Mouse (Mus musculus): ENCODE results near the gene D030056L22Rik.
A peak's percentile ranks its signal among the peaks of the same experiment; 100 is the strongest.

The D030056L22Rik gene

DNA sequence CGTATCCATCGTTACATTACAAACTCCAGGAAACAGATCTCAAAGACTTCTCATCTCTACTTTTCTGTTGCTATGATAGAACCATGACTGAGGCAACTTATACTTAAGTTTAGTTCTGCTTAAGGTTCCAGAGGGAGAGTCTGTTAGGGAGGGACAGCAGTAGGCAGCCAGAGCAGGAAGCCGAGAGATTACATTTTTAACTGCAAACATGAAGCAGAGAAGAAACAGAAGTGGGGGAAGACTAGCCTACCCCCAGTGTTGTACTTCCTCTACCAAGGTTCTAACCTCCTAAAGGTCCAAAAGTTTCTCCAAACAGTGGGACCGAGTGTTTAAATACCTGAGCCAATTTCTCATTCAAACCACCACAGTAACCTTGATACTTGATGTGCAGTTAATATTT lies 22.9 kb downstream of the D030056L22Rik start:
- no peak for DNase-seq (ENCODE audit: low spot score)

DNA sequence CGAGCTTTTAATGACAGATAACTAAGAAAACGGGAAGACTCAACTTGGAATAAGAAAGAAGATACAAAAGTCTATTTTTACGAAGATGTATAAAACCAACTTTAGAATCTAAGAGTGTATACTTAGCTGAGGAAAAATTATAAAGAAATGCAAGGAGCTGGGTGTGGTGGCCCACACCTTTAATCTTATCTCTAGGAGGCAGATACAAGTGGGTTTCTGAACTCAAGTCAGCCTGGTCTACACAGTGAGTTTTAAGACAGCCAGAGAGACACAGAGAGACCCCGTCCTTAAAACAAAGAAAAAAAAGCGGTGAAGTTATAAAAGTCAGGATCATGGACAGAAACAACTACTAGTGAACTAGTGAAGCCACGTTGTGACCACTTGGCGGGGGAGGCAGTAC lies 26.2 kb downstream of the D030056L22Rik start:
- no peak for DNase-seq (ENCODE audit: low spot score)

DNA sequence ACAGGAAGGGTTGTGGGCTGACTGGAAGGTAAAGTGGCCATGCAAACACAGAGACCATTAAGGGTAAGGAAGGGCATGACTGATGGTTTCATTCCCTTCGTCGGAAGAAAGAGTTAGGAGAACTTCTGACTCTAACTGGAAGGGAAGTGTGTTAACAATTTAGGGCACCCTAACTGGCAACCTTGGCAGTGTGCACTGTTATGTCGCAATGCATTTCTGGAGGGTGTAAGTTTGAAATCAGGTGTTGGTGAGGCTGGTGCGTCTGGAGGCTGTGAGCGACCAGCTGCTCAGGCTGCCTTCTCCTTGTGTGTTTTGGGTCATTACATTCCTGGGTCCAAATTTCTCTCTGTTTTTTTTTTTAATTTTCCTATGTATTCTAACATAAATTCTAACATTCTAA lies 31.0 kb downstream of the D030056L22Rik start:
- DNase-seq (ENCODE audit: low spot score), result no peak

DNA sequence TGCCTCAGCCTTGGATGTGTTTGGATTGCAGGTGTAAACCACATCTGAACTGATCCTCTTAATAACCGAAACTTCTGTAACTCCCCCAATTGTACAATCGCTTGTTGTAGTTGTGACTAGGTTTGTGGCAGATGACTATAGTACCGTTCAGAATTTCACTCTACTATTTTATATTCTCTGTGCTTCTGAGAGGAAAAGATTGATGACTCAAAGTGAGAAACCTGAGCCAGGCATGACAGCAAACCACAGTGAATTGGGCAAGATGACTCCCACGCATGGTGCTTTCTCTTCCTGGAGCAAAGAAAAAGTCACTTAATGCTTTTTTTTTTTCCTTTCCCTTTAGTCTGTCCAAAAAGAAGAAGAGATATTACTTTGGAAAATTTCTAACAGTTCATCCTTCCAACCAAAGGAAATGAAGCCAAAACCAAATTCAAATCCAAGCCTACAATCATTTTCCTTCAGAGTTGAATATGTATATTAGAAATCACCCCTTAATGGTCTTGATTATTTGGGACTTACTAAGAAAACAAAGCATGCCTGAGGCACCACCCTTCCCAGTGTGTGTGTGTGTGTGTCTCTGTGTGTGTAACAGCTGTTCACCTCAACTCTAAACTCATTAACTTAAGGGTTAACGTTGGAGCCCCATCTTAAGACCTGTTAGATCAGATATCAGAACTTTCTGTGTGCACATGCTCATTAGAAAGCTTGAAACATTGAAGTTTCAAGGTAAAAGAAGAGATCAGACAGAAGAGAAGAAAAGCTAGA lies 33.8 kb downstream of the D030056L22Rik start:
- DNase-seq (ENCODE audit: low spot score), result no peak

DNA sequence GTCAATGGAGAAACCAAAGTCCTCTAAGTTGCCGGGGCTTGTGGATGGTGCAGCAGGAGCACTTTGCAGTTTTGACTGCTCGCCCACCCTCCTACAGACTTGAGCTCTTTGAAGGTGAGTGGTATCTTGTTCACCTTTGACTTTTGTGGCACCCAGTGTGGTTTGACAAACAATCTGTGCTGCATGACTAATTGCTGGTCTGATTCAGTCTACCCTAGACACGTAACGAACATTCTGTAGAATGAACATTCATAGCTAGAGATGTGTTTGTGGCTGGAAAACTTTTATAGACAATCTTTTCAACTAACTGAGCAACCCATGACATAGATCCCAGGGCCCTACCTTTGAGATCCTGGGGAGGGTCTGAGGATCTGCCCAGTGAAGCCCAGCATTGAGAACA lies 34.4 kb downstream of the D030056L22Rik start:
- no peak for DNase-seq (ENCODE audit: low spot score)

DNA sequence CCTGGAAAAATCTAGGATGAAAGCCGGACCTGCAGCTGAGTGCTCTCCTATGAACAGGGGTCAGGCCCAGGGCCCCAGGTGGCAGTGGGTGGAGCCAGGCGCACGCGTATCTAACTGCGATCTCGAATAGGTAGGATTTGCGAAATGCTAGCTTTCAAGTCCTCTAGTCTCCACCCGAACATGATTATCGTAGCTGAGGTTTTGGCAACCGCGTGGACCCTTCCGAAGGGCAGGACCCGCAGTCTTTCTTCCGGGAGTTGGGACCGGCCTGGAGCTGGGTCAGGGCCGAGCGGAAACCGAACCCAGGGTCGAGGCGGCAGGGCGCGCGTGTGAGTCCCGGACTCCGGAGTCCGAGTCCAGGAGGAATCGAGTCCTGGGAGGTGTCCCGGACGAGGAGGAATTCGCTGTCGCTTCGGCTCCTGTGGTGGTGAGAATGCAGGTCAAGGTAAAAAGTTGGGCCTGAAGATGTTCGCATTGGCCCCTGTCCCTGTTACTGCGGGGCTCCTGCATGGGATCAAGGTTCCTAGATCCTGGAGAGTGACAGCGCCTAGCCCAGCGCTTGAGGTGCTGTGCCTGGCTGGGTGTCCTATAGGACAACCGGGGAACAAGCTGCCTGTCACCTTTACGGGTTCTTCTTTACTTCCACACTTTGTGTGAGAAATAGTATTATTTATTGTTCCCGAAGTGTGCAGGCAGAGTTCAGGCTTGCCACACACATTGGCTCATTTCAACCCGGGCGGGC lies 36.8 kb downstream of the D030056L22Rik start, which contains the start of gene Trpm6:
Gene Trpm6, plus strand, starts transcription at position 386 of the 742 bp plus-strand sequence.
- DNase-seq (ENCODE audit: low spot score), result peak; percentile 29

DNA sequence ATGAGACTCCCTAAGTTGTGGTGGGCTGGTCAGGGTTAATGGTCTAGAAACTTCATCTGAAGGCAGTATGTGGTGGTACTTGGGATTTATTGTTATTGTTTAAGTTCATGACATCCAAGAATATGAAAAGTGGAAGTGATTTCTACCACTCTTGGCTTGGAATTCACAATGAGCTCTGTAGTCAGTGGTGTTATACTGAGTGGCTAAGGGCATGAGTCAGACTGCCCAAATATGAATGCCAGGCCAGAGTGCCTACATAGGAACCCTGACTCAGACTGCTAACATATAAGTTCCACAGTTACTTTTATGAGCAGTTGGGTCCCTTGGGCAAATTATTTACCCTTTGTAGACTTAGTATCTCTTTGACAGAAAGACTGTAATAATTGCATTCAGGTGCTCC lies 44.2 kb downstream of the D030056L22Rik start:
- DNase-seq (ENCODE audit: low spot score), result no peak

DNA sequence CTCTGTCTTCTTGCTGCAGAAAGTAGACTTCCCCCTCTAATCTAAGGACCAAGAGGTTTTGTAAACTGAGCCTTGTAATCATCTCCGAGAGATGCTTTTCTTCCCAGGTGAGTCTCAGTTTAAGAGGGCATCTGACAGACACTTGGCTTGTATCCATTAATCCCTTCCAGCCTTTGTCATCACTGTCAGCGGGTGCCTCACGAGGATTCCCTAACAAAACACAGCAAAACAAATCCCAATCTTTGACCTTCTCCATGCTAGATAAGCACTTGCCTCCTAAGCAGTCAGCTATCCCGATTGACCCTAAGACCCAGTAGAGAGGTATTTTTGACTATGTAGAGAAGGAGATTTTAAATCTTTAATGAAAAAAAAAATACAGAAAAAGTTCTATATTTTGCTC lies 44.7 kb downstream of the D030056L22Rik start:
- DNase-seq (ENCODE audit: low spot score), result no peak

DNA sequence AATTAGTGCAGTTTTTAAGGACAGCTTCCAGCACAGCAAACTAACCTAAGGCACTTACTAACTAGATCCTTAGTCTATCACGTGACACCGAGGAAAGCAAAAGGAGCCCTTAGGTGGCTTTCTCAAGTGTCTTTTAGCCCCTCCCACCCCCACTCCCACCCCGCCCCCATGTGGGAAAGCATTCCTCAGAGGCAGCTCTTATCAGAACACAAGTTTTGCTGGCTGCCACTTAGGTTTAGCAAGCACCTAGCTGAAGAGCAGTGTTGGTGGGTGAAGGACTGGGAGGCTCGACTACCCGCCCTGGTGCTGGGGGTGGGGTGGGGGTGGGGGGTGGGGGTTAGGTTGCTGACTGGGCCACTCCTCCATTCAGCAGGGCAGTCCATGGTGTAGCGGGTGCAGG lies 45.3 kb downstream of the D030056L22Rik start:
- no peak for DNase-seq (ENCODE audit: low spot score)

DNA sequence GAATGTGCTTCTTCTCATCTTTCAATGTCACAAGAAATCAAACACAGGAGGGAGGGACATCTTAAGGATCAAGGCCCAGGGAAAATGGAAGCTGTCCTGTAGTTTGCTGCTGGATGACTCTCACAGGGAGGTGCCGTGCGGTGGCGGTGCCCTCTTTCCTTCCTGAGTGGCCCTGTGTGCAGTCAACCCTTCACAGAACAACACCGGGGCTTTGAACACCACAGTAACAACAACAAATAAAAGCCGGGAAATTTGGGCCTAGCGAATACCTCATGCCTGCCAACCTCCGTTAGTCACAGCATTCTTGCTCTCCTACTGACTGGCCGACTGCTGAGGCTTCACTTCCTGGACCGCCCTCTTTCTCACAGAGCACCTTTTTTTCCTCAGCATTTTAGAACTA lies 45.9 kb downstream of the D030056L22Rik start:
- peak; percentile 19 for DNase-seq (ENCODE audit: low spot score)

DNA sequence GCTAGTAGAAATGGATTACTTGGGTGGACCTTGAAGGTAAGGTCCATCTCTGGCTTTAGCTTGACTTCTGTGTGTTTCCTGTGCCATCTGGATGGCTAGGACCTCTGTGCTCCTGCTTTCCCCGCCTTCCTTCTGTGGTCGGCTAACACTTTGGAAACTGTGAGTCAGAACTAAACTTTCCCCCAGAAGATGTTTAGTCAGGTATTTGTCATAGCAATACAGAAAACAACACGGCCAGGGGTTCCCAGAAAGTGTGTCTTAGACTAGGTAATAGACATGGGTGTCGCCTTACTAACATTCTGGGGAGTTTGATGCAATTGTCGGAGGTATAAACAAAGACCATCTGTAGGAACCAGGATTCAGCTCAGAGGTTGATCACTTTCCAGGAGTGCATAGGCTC lies 53.4 kb downstream of the D030056L22Rik start:
- DNase-seq (ENCODE audit: low spot score), result no peak

All from retina, embryonic 14.5 days (tissue).